Mouse (Mus musculus) cortical plate, adult 2 months (tissue): ENCODE measurements around the gene Atoh8. TPM values are rescaled to one million over a fixed set of nuclear protein-coding genes. Genes with fewer than 3 reads are reported as not detected.

Source experiments
- H3K27ac ChIP-seq: fragments of 200-500 bp; 2 replicates; pipeline ENCODE4 v1.5.1; 2012; ENCODE audit warnings: low read length, control low read depth, inconsistent platforms; ENCODE audit not compliant: insufficient read depth
- H3K4me1 ChIP-seq: fragments of 200-500 bp; 2 replicates; pipeline ENCODE4 v1.6.1; 2011; ENCODE audit warnings: low read length; ENCODE audit not compliant: control insufficient read depth, insufficient read depth
- H3K4me3 ChIP-seq: fragments of 200-500 bp; 2 replicates; pipeline ENCODE4 v1.5.1; 2011; ENCODE audit warnings: mild to moderate bottlenecking, low read length, control low read depth; ENCODE audit not compliant: insufficient read depth
- CTCF ChIP-seq: fragments of 200-500 bp; IDR thresholded peaks from 2 replicates; pipeline ENCODE4 v1.5.1; 2011; ENCODE audit warnings: mild to moderate bottlenecking, control low read depth, low read length; ENCODE audit not compliant: insufficient read depth; ENCODE audit errors: extremely low read depth
- POLR2A ChIP-seq: fragments of 200-500 bp; IDR thresholded peaks from 2 replicates; pipeline ENCODE4 v1.6.1; 2011; ENCODE audit warnings: mild to moderate bottlenecking, low read length, control low read depth; ENCODE audit not compliant: insufficient read depth; ENCODE audit errors: extremely low read depth
- polyA plus RNA-seq: library from polyadenylated mRNA; depleted of rRNA; stranded (reverse); fragments of >200 nt; gene quantifications from 2 replicates; pipeline ENCODE4 v1.2.3, GENCODE M21; 2012; rRNA removed

Atoh8 gene
- 2.1 and 2.5 TPM in 2 replicates for polyA plus RNA-seq

DNA sequence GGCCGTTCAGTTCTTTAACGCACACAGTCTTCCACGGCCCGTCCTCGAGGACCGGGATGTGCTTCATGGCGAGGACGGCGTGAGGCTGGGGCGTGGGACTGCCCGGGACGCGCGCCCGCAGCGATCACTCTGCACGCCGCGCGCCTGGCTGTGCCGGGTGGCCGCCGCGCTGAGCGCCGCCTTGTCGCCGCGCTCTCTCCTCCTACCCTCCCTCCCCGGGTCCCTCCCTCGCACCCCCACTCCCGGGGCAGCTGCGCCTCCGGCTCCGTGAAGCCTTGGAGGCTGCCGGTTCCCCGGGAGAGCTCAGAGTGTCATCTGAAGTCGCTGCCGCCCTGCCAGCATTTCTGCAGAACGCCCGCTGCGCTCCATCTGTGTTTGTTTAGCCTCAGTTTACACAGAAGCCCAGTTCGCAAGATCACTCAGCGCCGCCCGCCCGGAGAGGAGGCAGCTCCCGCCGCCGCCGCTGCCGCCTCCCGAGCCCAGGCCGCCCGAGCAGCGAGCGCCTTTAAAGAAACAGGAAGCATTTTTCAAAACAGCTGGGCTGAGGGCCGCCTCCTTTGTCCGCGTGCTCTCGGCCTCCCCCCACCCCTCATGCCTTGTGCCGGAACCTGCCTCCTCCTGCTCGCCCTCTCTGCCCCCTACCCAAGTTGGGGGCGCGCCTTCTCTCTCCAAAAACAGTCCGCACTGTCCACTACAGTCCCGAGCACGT, at the start of gene Atoh8:
TSS of gene Atoh8 (minus strand) at position 480 of the 709 bp plus-strand sequence.
- TF ChIP-seq POLR2A (no peak), CTCF (no peak)
- Histone ChIP-seq H3K4me1 (no peaks in the 10 kb centered on the region), H3K27ac (no peak within 1 kb of the TSS), H3K4me3 (peak within 1 kb of the TSS; percentile 45)

GRCm38 (mm10) chr6:72283914-72284313, 48.5 kb upstream of the Atoh8 start:
- H3K4me3 ChIP-seq: no peak overlapping the region
- no peaks in the 10 kb centered on the region for H3K4me1 ChIP-seq
- no peak overlapping the region for H3K27ac ChIP-seq
- TF ChIP-seq POLR2A (no peak), CTCF (peak; percentile 58)

GRCm38 (mm10) chr6:72280410-72280998, 45.1 kb upstream of the Atoh8 start:
- no peak overlapping the region for H3K4me3 ChIP-seq
- H3K4me1 ChIP-seq: no peaks in the 10 kb centered on the region
- TF ChIP-seq CTCF: no peak
- TF ChIP-seq POLR2A: no peak
- no peak overlapping the region for H3K27ac ChIP-seq

DNA sequence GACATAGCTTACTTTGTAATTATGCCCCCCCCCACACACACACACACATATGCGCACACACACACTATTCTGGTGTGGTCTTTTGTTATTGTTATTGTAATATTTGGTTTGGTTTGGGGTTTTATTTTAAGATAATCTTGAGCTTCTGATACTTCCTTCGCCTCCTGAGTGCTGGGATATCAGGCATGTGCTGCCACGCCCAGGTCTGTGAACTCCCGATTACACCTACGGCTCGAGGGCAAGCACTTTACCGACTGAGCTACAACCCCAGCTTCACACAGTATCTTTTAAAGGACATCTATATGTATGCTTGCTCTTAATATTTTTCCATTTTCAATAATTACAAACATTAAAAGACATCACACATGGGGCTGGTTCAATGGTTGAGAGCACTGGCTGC, 44.1 kb upstream of the Atoh8 start:
- Histone ChIP-seq H3K27ac (no peak overlapping the region), H3K4me3 (no peak overlapping the region), H3K4me1 (no peaks in the 10 kb centered on the region)
- TF ChIP-seq POLR2A: no peak
- no peak for TF ChIP-seq CTCF

GRCm38 (mm10) chr6:72278835-72279234, 43.5 kb upstream of the Atoh8 start:
- no peak for TF ChIP-seq CTCF
- TF ChIP-seq POLR2A: no peak
- Histone ChIP-seq H3K4me3 (no peak overlapping the region), H3K27ac (no peak overlapping the region), H3K4me1 (no peaks in the 10 kb centered on the region)

DNA sequence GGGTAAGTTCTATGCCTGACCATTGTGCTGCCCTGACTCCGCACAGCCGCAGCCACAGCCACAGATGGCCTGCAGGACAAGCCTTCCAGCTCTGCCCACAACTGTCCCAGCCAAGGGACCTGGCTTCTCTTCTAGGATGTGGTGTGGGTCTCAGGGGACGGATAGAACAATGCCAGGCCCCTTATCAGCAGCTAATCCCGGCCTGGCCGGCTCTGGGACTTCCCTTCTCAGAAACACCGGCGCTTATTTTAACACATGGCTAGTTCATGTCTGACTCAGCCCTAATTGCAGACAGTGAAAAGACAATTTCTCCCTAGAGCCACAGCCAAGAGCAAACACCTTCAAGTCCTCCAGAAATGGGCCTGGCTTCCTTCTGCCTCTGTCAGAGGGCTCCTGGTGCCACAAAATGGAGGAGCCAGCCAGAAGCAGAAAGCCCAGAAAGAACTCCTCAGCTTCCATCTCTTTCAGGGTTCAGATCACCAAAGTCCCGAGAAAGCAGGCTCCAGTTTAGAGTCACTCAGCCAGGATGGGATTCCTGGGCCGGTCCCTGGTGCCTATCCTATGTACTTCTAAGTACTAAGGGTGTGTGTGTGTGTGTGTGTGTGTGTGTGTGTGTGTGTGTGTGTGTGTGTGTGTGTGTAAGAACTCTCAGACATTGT, 42.3 kb upstream of the Atoh8 start:
- H3K4me1 ChIP-seq: no peaks in the 10 kb centered on the region
- H3K27ac ChIP-seq: peak overlapping the region; percentile 82; the same call in 1 of the 2 replicates
- no peak overlapping the region for H3K4me3 ChIP-seq
- TF ChIP-seq POLR2A (no peak), CTCF (no peak)

GRCm38 (mm10) chr6:72276972-72277441, 41.6 kb upstream of the Atoh8 start:
- TF ChIP-seq CTCF: no peak
- no peak for TF ChIP-seq POLR2A
- Histone ChIP-seq H3K27ac (peak overlapping the region; percentile 90), H3K4me3 (no peak overlapping the region), H3K4me1 (no peaks in the 10 kb centered on the region)

GRCm38 (mm10) chr6:72276141-72276540, 40.8 kb upstream of the Atoh8 start:
- TF ChIP-seq CTCF (no peak), POLR2A (no peak)
- no peak overlapping the region for H3K4me3 ChIP-seq
- no peak overlapping the region for H3K27ac ChIP-seq
- H3K4me1 ChIP-seq: no peaks in the 10 kb centered on the region

GRCm38 (mm10) chr6:72275527-72275926, 40.1 kb upstream of the Atoh8 start:
- Histone ChIP-seq H3K4me1 (no peaks in the 10 kb centered on the region), H3K4me3 (no peak overlapping the region), H3K27ac (no peak overlapping the region)
- no peak for TF ChIP-seq CTCF
- no peak for TF ChIP-seq POLR2A

- Histone ChIP-seq H3K27ac (no peak overlapping the region), H3K4me3 (no peak overlapping the region), H3K4me1 (no peaks in the 10 kb centered on the region)
- TF ChIP-seq POLR2A (no peak), CTCF (no peak)
Measured at GRCm38 (mm10) chr6:72273153-72273552, 37.8 kb upstream of the Atoh8 start.
